Mouse (Mus musculus): ENCODE data around the gene Rilp.

Gene Rilp

GRCm38 (mm10) chr11:75509741-75510626 is at the start of gene Rilp:
TSS of gene Rilp (plus strand) at chr11:75510094.
- peak; percentile 88 for DNase-seq

- DNase-seq: peak; percentile 97
Measured at GRCm38 (mm10) chr11:75460103-75460843, 49.6 kb upstream of the Rilp start.

- DNase-seq: peak; percentile 100
Measured at GRCm38 (mm10) chr11:75460844-75461742, 48.8 kb upstream of the Rilp start, which contains the start of gene Tlcd2. TSS of gene Tlcd2 (plus strand) at chr11:75461715.

GRCm38 (mm10) chr11:75461743-75462252 is 48.1 kb upstream of the Rilp start:
- no peak for DNase-seq

- DNase-seq: peak; percentile 90
Measured at GRCm38 (mm10) chr11:75462253-75462783, 47.6 kb upstream of the Rilp start.

- DNase-seq: peak; percentile 96
Measured at GRCm38 (mm10) chr11:75462865-75463336, 47.0 kb upstream of the Rilp start.

GRCm38 (mm10) chr11:75463624-75464023 is 46.3 kb upstream of the Rilp start:
- DNase-seq: no peak

GRCm38 (mm10) chr11:75464417-75464816 is 45.5 kb upstream of the Rilp start:
- DNase-seq: no peak

- DNase-seq: no peak
Measured at GRCm38 (mm10) chr11:75465051-75465450, 44.8 kb upstream of the Rilp start.

- no peak for DNase-seq
Measured at GRCm38 (mm10) chr11:75466731-75467505, 43.0 kb upstream of the Rilp start.

- peak; percentile 84 for DNase-seq
Measured at GRCm38 (mm10) chr11:75467512-75468215, 42.2 kb upstream of the Rilp start.

GRCm38 (mm10) chr11:75468410-75468809 is 41.5 kb upstream of the Rilp start:
- DNase-seq: no peak

GRCm38 (mm10) chr11:75469261-75469660 is 40.6 kb upstream of the Rilp start:
- no peak for DNase-seq

GRCm38 (mm10) chr11:75470675-75471074 is 39.2 kb upstream of the Rilp start:
- DNase-seq: no peak

- no peak for DNase-seq
Measured at GRCm38 (mm10) chr11:75472469-75473081, 37.3 kb upstream of the Rilp start.

GRCm38 (mm10) chr11:75473376-75473775 is 36.5 kb upstream of the Rilp start:
- no peak for DNase-seq

- no peak for DNase-seq
Measured at GRCm38 (mm10) chr11:75486192-75486591, 23.7 kb upstream of the Rilp start.

GRCm38 (mm10) chr11:75486601-75487285 is 23.2 kb upstream of the Rilp start, which contains the start of gene Prpf8:
TSS of gene Prpf8 (plus strand) at chr11:75486816.
- DNase-seq: peak; percentile 98

- no peak for DNase-seq
Measured at GRCm38 (mm10) chr11:75487496-75487895, 22.4 kb upstream of the Rilp start.

Measured in lung, postnatal 10 days (tissue).